Mouse (Mus musculus) left cerebral cortex, postnatal 4 days (tissue): Measurements from ENCODE around the gene Tnni2. TPM values are rescaled to one million over a fixed set of nuclear protein-coding genes. Genes with fewer than 3 reads are reported as not detected.
"Not testable (repeated sequence)": the region's sequence is repeated elsewhere in the genome, so short reads cannot be mapped to it uniquely, and the experiment has no call there.

Experiments used
- DNase-seq: peaks from one replicate; pipeline ENCODE4 v3.0.0-alpha.2; 2022
- intact Hi-C: fragments of 180-260 bp; cut with DNase I; formaldehyde crosslinking; loops from one replicate; pipeline ENCODE4 v1.15.1; 2025
- total RNA-seq, 2 experiments: library from RNA; stranded (reverse); gene quantifications; 2 replicates each; pipeline ENCODE4 v1.2.3; 2021

The Tnni2 gene
- not detected for total RNA-seq

GRCm38 (mm10) chr7:142441585-142441984, at the start of gene Tnni2:
Gene Tnni2 (plus strand): TSS chr7:142441808.
- no peak for DNase-seq
- intact Hi-C loops, result no loop called here

- intact Hi-C loops, result no loop called here
Observed at GRCm38 (mm10) chr7:142393191-142393590, 48.4 kb upstream of the Tnni2 start.

GRCm38 (mm10) chr7:142394261-142395190, 47.1 kb upstream of the Tnni2 start:
- intact Hi-C loops, result no loop called here
- DNase-seq, result no peak

More at GRCm38 (mm10) chr7:142393191-142393590, 48.4 kb upstream of the Tnni2 start:
- DNase-seq, result no peak

- intact Hi-C loops, result no loop called here
- no peak for DNase-seq
Observed at GRCm38 (mm10) chr7:142395472-142395871, 46.1 kb upstream of the Tnni2 start.

- intact Hi-C loops, result no loop called here
- DNase-seq, result no peak
Observed at GRCm38 (mm10) chr7:142396611-142397010, 45.0 kb upstream of the Tnni2 start.

GRCm38 (mm10) chr7:142398052-142398451, 43.6 kb upstream of the Tnni2 start:
- intact Hi-C loops, result no loop called here
- DNase-seq, result no peak

GRCm38 (mm10) chr7:142399250-142399649, 42.4 kb upstream of the Tnni2 start:
- DNase-seq, result no peak
- intact Hi-C loops, result no loop called here

GRCm38 (mm10) chr7:142400112-142400749, 41.4 kb upstream of the Tnni2 start:
- intact Hi-C loops, result no loop called here
- DNase-seq, result no peak

GRCm38 (mm10) chr7:142400750-142401142, 40.9 kb upstream of the Tnni2 start:
- DNase-seq, result no peak
- intact Hi-C loops, result no loop called here

GRCm38 (mm10) chr7:142403591-142403990, 38.0 kb upstream of the Tnni2 start:
- no peak for DNase-seq
- intact Hi-C loops, result no loop called here

- intact Hi-C loops, DNase-seq: not testable (repeated sequence)
Observed at GRCm38 (mm10) chr7:142405134-142405533, 36.5 kb upstream of the Tnni2 start.

GRCm38 (mm10) chr7:142407935-142408334, 33.7 kb upstream of the Tnni2 start:
- DNase-seq, result no peak
- intact Hi-C loops, result no loop called here

- intact Hi-C loops, result no loop called here
- no peak for DNase-seq
Observed at GRCm38 (mm10) chr7:142408686-142409085, 32.9 kb upstream of the Tnni2 start.

GRCm38 (mm10) chr7:142409603-142410002, 32.0 kb upstream of the Tnni2 start:
- DNase-seq, result no peak

GRCm38 (mm10) chr7:142413285-142413684, 28.3 kb upstream of the Tnni2 start:
- no peak for DNase-seq
- intact Hi-C loops, result no loop called here

More at GRCm38 (mm10) chr7:142409603-142410002, 32.0 kb upstream of the Tnni2 start:
- intact Hi-C loops, result no loop called here

- intact Hi-C loops, result no loop called here
- DNase-seq, result no peak
Observed at GRCm38 (mm10) chr7:142415314-142415713, 26.3 kb upstream of the Tnni2 start.

GRCm38 (mm10) chr7:142416225-142416624, 25.4 kb upstream of the Tnni2 start:
- no peak for DNase-seq
- intact Hi-C loops, result no loop called here

GRCm38 (mm10) chr7:142418027-142418426, 23.6 kb upstream of the Tnni2 start:
- intact Hi-C loops, result no loop called here

GRCm38 (mm10) chr7:142418679-142419078, 22.9 kb upstream of the Tnni2 start:
- no peak for DNase-seq
- intact Hi-C loops, result no loop called here

More at GRCm38 (mm10) chr7:142418027-142418426, 23.6 kb upstream of the Tnni2 start:
- DNase-seq, result no peak

GRCm38 (mm10) chr7:142419887-142420286, 21.7 kb upstream of the Tnni2 start:
- intact Hi-C loops, result no loop called here
- DNase-seq, result no peak

- DNase-seq, result no peak
- intact Hi-C loops, result no loop called here
Observed at GRCm38 (mm10) chr7:142421826-142422225, 19.8 kb upstream of the Tnni2 start.
